Mouse (Mus musculus) megakaryocyte, embryonic 14.5 days (primary cell): ENCODE measurements around the gene Ralgds. TPM values are rescaled to one million over a fixed set of nuclear protein-coding genes. Genes with fewer than 3 reads are reported as not detected.
A peak's percentile ranks its signal among the peaks of the same experiment; 100 is the strongest.

ENCODE experiments used
- H3K27me3 ChIP-seq: replicated peaks from 2 replicates; pipeline ENCODE3; 2012; ENCODE audit warnings: inconsistent platforms
- H3K36me3 ChIP-seq: replicated peaks from 2 replicates; pipeline ENCODE3; 2012; ENCODE audit warnings: low read length, inconsistent platforms, mixed read lengths
- H3K4me1 ChIP-seq: 2 replicates; pipeline ENCODE4 v1.6.1; 2012; ENCODE audit warnings: inconsistent platforms
- H3K4me3 ChIP-seq: replicated peaks from 2 replicates; pipeline ENCODE3; 2012; ENCODE audit warnings: moderate library complexity, mild to moderate bottlenecking, inconsistent platforms
- H3K9me3 ChIP-seq: 2 replicates; pipeline ENCODE4 v1.6.1; 2012; ENCODE audit warnings: inconsistent platforms
- FLI1 ChIP-seq: IDR thresholded peaks from 2 replicates; pipeline ENCODE4 v1.6.1; 2012; ENCODE audit warnings: low read length, inconsistent platforms, mixed read lengths
- GATA1 ChIP-seq: IDR thresholded peaks from 3 replicates; pipeline ENCODE4 v1.6.1; 2012; ENCODE audit warnings: mixed read lengths, low read length, inconsistent platforms, borderline replicate concordance
- polyA plus RNA-seq: library from polyadenylated mRNA; stranded (reverse); fragments of >175 nt; gene quantifications from 2 replicates; pipeline ENCODE4 v1.2.3, GENCODE M21; 2012; ENCODE audit warnings: low replicate concordance; ENCODE audit not compliant: insufficient read depth

The Ralgds gene
- polyA plus RNA-seq, 1 experiment = 6.7 TPM

DNA sequence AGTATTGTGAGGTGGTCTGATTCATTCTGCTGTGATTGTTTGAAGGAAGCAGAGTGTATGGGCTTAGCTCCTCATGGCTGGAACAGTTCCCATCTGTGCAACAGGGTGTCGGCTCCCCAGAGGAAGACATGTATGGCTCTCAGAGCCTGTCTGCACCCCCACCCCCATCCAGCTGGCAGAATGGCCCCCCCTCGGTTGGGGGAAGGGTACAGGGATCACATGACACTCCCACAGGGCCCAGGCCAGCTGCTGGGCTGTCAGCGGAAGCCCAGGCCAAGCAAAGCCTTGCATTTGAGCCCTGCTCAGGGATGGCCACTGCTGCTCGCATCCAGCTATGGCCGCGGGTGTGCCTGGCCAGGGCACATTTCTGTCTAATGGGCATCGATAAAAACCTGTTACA lies 26.3 kb downstream of the Ralgds start:
- H3K27me3 ChIP-seq = peaks cover 86% of the 10 kb centered on the region
- H3K4me1 ChIP-seq = peaks cover 71% of the 10 kb centered on the region
- no peaks in the 10 kb centered on the region for H3K9me3 ChIP-seq
- peak overlapping the region; percentile 65 for H3K4me3 ChIP-seq
- H3K36me3 ChIP-seq = peaks cover 37% of the 10 kb centered on the region
- TF ChIP-seq GATA1 = no peak
- no peak for TF ChIP-seq FLI1

- peaks cover 45% of the 10 kb centered on the region for H3K36me3 ChIP-seq
These were observed 27.0 kb downstream of the Ralgds start for GRCm38 (mm10) chr2:28539949-28540348.

DNA sequence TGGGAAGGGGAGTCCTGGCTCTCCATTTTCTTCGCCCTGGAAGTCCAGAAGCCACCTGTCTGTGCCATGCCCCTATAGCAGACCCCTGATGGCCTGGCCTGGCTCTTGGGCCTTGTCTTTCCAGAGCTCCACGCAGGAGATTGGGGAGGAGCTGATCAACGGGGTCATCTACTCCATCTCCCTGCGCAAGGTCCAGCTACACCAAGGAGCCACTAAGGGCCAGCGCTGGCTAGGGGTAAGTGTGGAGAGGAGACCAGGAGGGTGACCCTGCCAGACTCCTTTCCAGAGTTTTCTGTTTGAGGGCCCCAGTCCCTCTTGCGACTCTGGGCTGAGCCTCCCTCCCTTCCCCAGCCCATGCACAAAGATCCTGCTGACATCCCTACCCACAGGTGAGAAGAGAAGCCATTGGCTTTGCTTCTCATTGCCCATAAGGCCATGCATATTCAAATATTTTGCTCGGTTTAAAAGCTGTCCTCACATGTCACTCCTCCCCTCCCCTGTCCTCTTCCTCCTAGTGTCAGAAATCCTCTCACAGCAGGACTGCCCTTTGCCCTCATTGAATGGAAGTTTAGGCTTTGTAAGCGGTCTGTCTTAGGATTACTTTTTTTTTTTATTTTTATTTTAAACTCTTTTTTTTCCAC lies 27.8 kb downstream of the Ralgds start:
- H3K4me3 ChIP-seq = no peak overlapping the region
- no peak for TF ChIP-seq FLI1
- TF ChIP-seq GATA1 = no peak
- no peaks in the 10 kb centered on the region for H3K9me3 ChIP-seq
- H3K4me1 ChIP-seq = peaks cover 66% of the 10 kb centered on the region
- peaks cover 52% of the 10 kb centered on the region for H3K36me3 ChIP-seq
- H3K27me3 ChIP-seq = peaks cover 86% of the 10 kb centered on the region

More at GRCm38 (mm10) chr2:28539949-28540348, 27.0 kb downstream of the Ralgds start:
- peaks cover 86% of the 10 kb centered on the region for H3K27me3 ChIP-seq
- H3K4me3 ChIP-seq = peak overlapping the region; percentile 72
- peaks cover 67% of the 10 kb centered on the region for H3K4me1 ChIP-seq
- no peak for TF ChIP-seq FLI1
- TF ChIP-seq GATA1 = no peak
- no peaks in the 10 kb centered on the region for H3K9me3 ChIP-seq

DNA sequence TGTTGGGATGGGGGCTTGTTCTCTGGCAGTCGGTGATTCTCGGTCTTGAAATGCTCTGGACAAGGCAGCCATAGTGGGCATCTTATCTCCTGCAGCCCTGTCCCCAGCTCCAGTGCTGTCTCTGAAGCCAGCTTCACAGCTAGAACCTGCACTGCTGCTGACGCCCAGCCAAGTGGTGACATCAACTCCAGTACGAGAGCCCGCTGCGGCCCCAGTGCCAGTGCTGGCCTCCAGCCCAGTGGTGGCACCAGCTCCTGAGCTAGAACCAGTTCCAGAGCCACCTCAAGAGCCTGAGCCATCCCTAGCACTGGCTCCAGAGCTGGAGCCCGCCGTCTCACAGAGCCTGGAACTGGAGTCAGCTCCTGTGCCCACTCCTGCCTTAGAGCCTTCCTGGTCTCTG lies 31.0 kb downstream of the Ralgds start:
- H3K9me3 ChIP-seq = no peaks in the 10 kb centered on the region
- H3K4me1 ChIP-seq = peaks cover 61% of the 10 kb centered on the region
- no peak for TF ChIP-seq GATA1
- no peak for TF ChIP-seq FLI1
- peaks cover 78% of the 10 kb centered on the region for H3K36me3 ChIP-seq
- peaks cover 73% of the 10 kb centered on the region for H3K27me3 ChIP-seq
- H3K4me3 ChIP-seq = no peak overlapping the region

- TF ChIP-seq GATA1 (no peak), FLI1 (no peak)
These were observed 33.1 kb downstream of the Ralgds start for GRCm38 (mm10) chr2:28545976-28546375.

GRCm38 (mm10) chr2:28546560-28546959 lies 33.6 kb downstream of the Ralgds start:
- Histone ChIP-seq H3K4me1 (peaks cover 58% of the 10 kb centered on the region), H3K27me3 (peaks cover 64% of the 10 kb centered on the region), H3K36me3 (peaks cover 97% of the 10 kb centered on the region), H3K4me3 (no peak overlapping the region), H3K9me3 (no peaks in the 10 kb centered on the region)
- no peak for TF ChIP-seq GATA1
- TF ChIP-seq FLI1 = no peak

More at GRCm38 (mm10) chr2:28545976-28546375, 33.1 kb downstream of the Ralgds start:
- H3K36me3 ChIP-seq = peaks cover 94% of the 10 kb centered on the region
- peak overlapping the region; percentile 42 for H3K4me3 ChIP-seq
- peaks cover 65% of the 10 kb centered on the region for H3K27me3 ChIP-seq
- H3K9me3 ChIP-seq = no peaks in the 10 kb centered on the region
- H3K4me1 ChIP-seq = peaks cover 56% of the 10 kb centered on the region

GRCm38 (mm10) chr2:28547237-28548172 lies 34.6 kb downstream of the Ralgds start:
- H3K9me3 ChIP-seq = no peaks in the 10 kb centered on the region
- peaks cover 62% of the 10 kb centered on the region for H3K27me3 ChIP-seq
- TF ChIP-seq FLI1 (no peak), GATA1 (no peak)
- no peak overlapping the region for H3K4me3 ChIP-seq
- H3K36me3 ChIP-seq = peaks cover 97% of the 10 kb centered on the region
- peaks cover 58% of the 10 kb centered on the region for H3K4me1 ChIP-seq

DNA sequence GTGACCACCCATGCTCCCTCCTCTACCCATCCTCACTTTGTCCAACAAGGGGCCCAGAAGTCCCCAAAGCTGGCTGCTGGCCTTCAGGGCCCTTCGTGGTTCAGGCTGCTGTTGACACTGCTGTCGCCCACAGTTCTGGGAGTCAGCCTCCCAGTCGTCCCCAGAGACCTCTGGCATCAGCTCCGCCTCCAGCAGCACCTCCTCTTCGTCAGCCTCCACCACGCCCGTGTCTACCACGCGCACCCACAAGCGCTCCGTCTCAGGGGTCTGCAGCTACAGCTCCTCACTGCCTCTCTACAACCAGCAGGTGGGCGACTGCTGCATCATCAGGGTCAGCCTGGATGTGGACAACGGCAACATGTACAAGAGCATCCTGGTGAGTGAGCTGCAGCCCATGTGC lies 36.2 kb downstream of the Ralgds start:
- no peak for TF ChIP-seq GATA1
- no peak for TF ChIP-seq FLI1
- Histone ChIP-seq H3K36me3 (peaks cover 90% of the 10 kb centered on the region), H3K4me3 (no peak overlapping the region), H3K27me3 (peaks cover 53% of the 10 kb centered on the region), H3K4me1 (peaks cover 58% of the 10 kb centered on the region), H3K9me3 (no peaks in the 10 kb centered on the region)

DNA sequence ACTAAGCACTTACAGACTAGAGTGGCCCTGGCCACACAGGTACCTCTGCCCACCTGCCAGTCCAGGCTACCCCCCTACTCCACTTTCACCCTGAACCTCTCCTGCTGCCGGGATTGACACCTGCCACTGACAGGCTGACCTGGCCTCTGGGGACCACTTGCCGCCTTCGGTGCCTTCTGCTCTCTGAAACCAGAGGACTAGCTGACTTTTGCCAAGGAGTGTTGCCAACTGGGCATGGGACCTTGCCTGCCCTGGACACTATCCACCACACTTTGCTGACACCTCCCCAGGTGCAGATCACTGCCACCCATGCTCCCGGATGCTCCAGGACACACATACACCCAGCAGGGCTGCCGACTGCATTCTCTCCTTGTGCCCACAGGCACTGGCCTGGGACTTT lies 39.4 kb downstream of the Ralgds start:
- Histone ChIP-seq H3K27me3 (peaks cover 45% of the 10 kb centered on the region), H3K4me3 (no peak overlapping the region), H3K36me3 (peaks cover 60% of the 10 kb centered on the region), H3K9me3 (no peaks in the 10 kb centered on the region; the same call in 1 of the 2 replicates), H3K4me1 (peaks cover 32% of the 10 kb centered on the region)
- TF ChIP-seq GATA1 (no peak), FLI1 (no peak)
